In the genomic region with DNA sequence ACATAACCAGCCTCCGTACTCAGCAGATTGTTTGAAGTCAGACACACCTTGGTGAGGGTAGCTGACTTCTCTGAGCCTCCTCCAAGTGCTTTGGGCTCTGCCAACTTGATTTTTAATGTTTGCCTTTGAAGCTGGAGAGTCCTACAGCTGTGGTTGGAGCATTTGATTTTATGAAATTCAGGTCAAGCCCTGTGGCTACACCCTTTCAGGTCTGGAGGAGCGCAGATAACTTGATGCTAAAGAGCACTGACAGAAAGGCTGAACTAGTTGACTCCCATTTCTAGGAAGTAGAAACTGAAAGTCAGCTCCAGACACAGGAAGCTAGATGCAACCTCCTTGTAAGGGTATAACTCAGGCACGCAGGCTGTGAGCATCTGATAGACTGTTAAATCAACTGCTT, we compare ENCODE assay signal across 8 mouse cellular contexts. TPM values are rescaled to one million over a fixed set of nuclear protein-coding genes. Genes with fewer than 3 reads are reported as not detected.
DNase-seq lines count a peak whose midpoint lies in the region; ATAC-seq lines count a peak whose summit lies in the region.

No protein-coding gene starts in this region.

- ATAC-seq in heart, embryonic 16.5 days (replicated peaks; ENCODE audit: extremely low read depth, insufficient read depth, low FRiP score) = no peak
- no peak for ATAC-seq in intestine, embryonic 14.5 days (replicated peaks; ENCODE audit: low FRiP score, low TSS enrichment, low read depth)
- ATAC-seq in megakaryocyte, adult 5-6 weeks (ENCODE audit: poor library complexity, severe bottlenecking) = peak; percentile 55

- 0 out of 2 replicates have a peak overlapping the region, but pooled peaks have one; percentile 44 for H3K9ac ChIP-seq in heart, embryonic 16.5 days (ENCODE audit: low read length)
- H3K9ac ChIP-seq in intestine, embryonic 14.5 days (ENCODE audit: low read length) = no peak overlapping the region

- peaks cover 37% of the 10 kb centered on the region for H3K4me1 ChIP-seq in heart, embryonic 16.5 days (ENCODE audit: control insufficient read depth, insufficient read depth, low read length)
- H3K4me1 ChIP-seq in intestine, embryonic 14.5 days (replicated peaks; ENCODE audit: control insufficient read depth, insufficient read depth, low read length) = peaks cover 15% of the 10 kb centered on the region

- WGBS in heart, embryonic 16.5 days = 76% methylated on average over 3 of the region's 3 CpGs
- WGBS in intestine, embryonic 14.5 days = 67% methylated on average over 3 of the region's 3 CpGs

- intact Hi-C loops in heart, postnatal 25 days (cut with DNase I) = no loop called here

- H3K27ac ChIP-seq in heart, embryonic 16.5 days (ENCODE audit: low read length) = no peak overlapping the region
- no peak overlapping the region for H3K27ac ChIP-seq in intestine, embryonic 14.5 days (ENCODE audit: low read depth)

- no peak overlapping the region; the same call in 1 of the 2 replicates for H3K4me3 ChIP-seq in heart, embryonic 16.5 days (ENCODE audit: low read length)
- H3K4me3 ChIP-seq in intestine, embryonic 14.5 days (ENCODE audit: low read depth, low read length) = no peak overlapping the region

- no peaks in the 10 kb centered on the region for H3K27me3 ChIP-seq in heart, embryonic 16.5 days (ENCODE audit: control insufficient read depth, insufficient read depth, low read length)
- H3K27me3 ChIP-seq in intestine, embryonic 14.5 days (replicated peaks; ENCODE audit: control insufficient read depth, insufficient read depth, low read length) = no peaks in the 10 kb centered on the region

- DNase-seq in heart, postnatal 25 days (ENCODE audit: low spot score) = no peak
- DNase-seq in c-Kit-positive CD71-positive TER-119-negative erythroid progenitor cells, embryonic 14.5 days (ENCODE audit: low read depth) = peak; percentile 73
- no peak for DNase-seq in intestine, embryonic 14.5 days (ENCODE audit: low spot score)
- no peak for DNase-seq in urinary bladder, adult 18-20 months (ENCODE audit: low spot score in 2 of 2)
- no peak for DNase-seq in kidney, adult 11 months
- DNase-seq in layer of hippocampus, postnatal 36 days = no peak

- H3K36me3 ChIP-seq in heart, embryonic 16.5 days (ENCODE audit: control insufficient read depth, insufficient read depth) = peaks cover 11% of the 10 kb centered on the region
- H3K36me3 ChIP-seq in intestine, embryonic 14.5 days (ENCODE audit: control insufficient read depth, insufficient read depth, low read length) = peaks cover 34% of the 10 kb centered on the region

- no peaks in the 10 kb centered on the region for H3K9me3 ChIP-seq in heart, embryonic 16.5 days (replicated peaks; ENCODE audit: control insufficient read depth, low read length)
- H3K9me3 ChIP-seq in intestine, embryonic 14.5 days (ENCODE audit: control insufficient read depth, low read length) = no peaks in the 10 kb centered on the region

- peak overlapping the region; percentile 79 for H3K4me2 ChIP-seq in heart, embryonic 16.5 days (ENCODE audit: low read depth, low read length)
- peak overlapping the region; percentile 89; the same call in 1 of the 2 replicates for H3K4me2 ChIP-seq in intestine, embryonic 14.5 days (ENCODE audit: low read length)

RNA-seq across cellular contexts. Expression of a gene that starts 12.4 kb away (rescaled TPM):
- 13.4 and 15.8 TPM in 2 replicates for polyA plus RNA-seq in heart, embryonic 16.5 days (2015; fragmentation: Nextera tagmentation; extraction: Ambion mirVana)
- total RNA-seq in heart, postnatal 25 days (2021) = 10 to 100 TPM; 15.1 to 17.8 TPM
- 13.9 and 15.1 TPM in 2 replicates for polyA plus RNA-seq in intestine, embryonic 14.5 days (2014; fragmentation: Nextera tagmentation; extraction: Ambion mirVana)
- total RNA-seq in megakaryocyte, adult 5-6 weeks (2015) = 9.0 and 11.3 TPM in 2 replicates
- 6.3 and 10.3 TPM in 2 replicates for total RNA-seq in megakaryocyte, adult 5-6 weeks (2017)
- total RNA-seq in layer of hippocampus, postnatal 36 days (2021) = 10 to 100 TPM; 77.8 to 83.1 TPM

RNA-seq across cellular contexts. Expression of a gene that starts 12.7 kb away (rescaled TPM):
- polyA plus RNA-seq in heart, embryonic 16.5 days (2015; fragmentation: Nextera tagmentation; extraction: Ambion mirVana) = 78.5 and 79.0 TPM in 2 replicates
- 10 to 100 TPM; 57.2 to 61.3 TPM for total RNA-seq in heart, postnatal 25 days (2021)
- 82.8 and 85.0 TPM in 2 replicates for polyA plus RNA-seq in intestine, embryonic 14.5 days (2014; fragmentation: Nextera tagmentation; extraction: Ambion mirVana)
- total RNA-seq in megakaryocyte, adult 5-6 weeks (2015) = 59.7 and 61.7 TPM in 2 replicates
- 36.3 and 37.8 TPM in 2 replicates for total RNA-seq in megakaryocyte, adult 5-6 weeks (2017)
- 10 to 100 TPM; 48.4 to 51.1 TPM for total RNA-seq in layer of hippocampus, postnatal 36 days (2021)

RNA-seq across cellular contexts. Expression of a gene that starts 32.9 kb away (rescaled TPM):
- 12.5 and 20.6 TPM in 2 replicates for polyA plus RNA-seq in heart, embryonic 16.5 days (2015; fragmentation: Nextera tagmentation; extraction: Ambion mirVana)
- total RNA-seq in heart, postnatal 25 days (2021) = 1 to 10 TPM; 2.0 to 2.8 TPM
- polyA plus RNA-seq in intestine, embryonic 14.5 days (2014; fragmentation: Nextera tagmentation; extraction: Ambion mirVana) = 17.4 and 19.2 TPM in 2 replicates
- total RNA-seq in megakaryocyte, adult 5-6 weeks (2015) = 0.40 and 1.8 TPM in 2 replicates
- 0.40 TPM in 1 of 2 replicates, not detected in the other for total RNA-seq in megakaryocyte, adult 5-6 weeks (2017)
- under 1 TPM; 0.50 to 0.94 TPM for total RNA-seq in layer of hippocampus, postnatal 36 days (2021)

Comparison
In these comparisons a context has a peak if more than half of its experiments do, and no peak if none do; other contexts are left out.
1. RNA of a gene that starts 12.4 kb away (total RNA-seq): 77.8 to 83.1 TPM in layer of hippocampus, postnatal 36 days; 15.1 to 17.8 TPM in heart, postnatal 25 days and 6.3 to 11.3 TPM in megakaryocyte, adult 5-6 weeks; every median in the first group is over 4 times any median in the second.